Mouse (Mus musculus): ENCODE results near the gene Rdh19. TPM values are rescaled to one million over a fixed set of nuclear protein-coding genes. Genes with fewer than 3 reads are reported as not detected.

Rdh19 gene
- total and polyA plus RNA-seq, 3 experiments: not detected

GRCm38 (mm10) chr10:127901751-127902150, 52.0 kb downstream of the Rdh19 start:
- DNase-seq (ENCODE audit: low read depth, low spot score): no peak
- H3K4me1 ChIP-seq (ENCODE audit: control insufficient read depth in 1 of 2, insufficient read depth in 2 of 2, low read length in 2 of 2): no peaks in the 10 kb centered on the region
- no peaks in the 10 kb centered on the region for H3K9me3 ChIP-seq (replicated peaks; ENCODE audit: insufficient read depth, low read length)
- H3K36me3 ChIP-seq (ENCODE audit: control insufficient read depth in 1 of 2, insufficient read depth in 2 of 2, low read length in 2 of 2): no peaks in the 10 kb centered on the region
- no peak overlapping the region for H3K27ac ChIP-seq (ENCODE audit: control insufficient read depth, low read depth, low read length)
- no peak for TF ChIP-seq POLR2A (IDR thresholded peaks at IDR 0.05; ENCODE audit: control insufficient read depth in 1 of 2, insufficient read depth in 1 of 2, low read depth in 1 of 2, low read length in 2 of 2, poor library complexity in 1 of 2)
- TF ChIP-seq MAFK (IDR thresholded peaks at IDR 0.05; ENCODE audit: borderline replicate concordance, low read depth, low read length): no peak
- TF ChIP-seq HCFC1 (IDR thresholded peaks at IDR 0.05; ENCODE audit: low read depth, low read length): no peak
- TF ChIP-seq UBTF (IDR thresholded peaks at IDR 0.05; ENCODE audit: borderline replicate concordance, insufficient read depth, low read depth, low read length): no peak
- TF ChIP-seq MAZ (IDR thresholded peaks at IDR 0.05; ENCODE audit: low read depth, low read length): no peak
- TF ChIP-seq ELF1 (IDR thresholded peaks at IDR 0.05; ENCODE audit: low read depth, low read length): no peak
- TF ChIP-seq MYC (IDR thresholded peaks at IDR 0.05; ENCODE audit: low read depth, low read length): no peak
- no peak for TF ChIP-seq ETS1 (IDR thresholded peaks at IDR 0.05; ENCODE audit: low read depth, low read length)
- TF ChIP-seq TAL1 (IDR thresholded peaks at IDR 0.05; ENCODE audit: low read length): no peak
- no peak for TF ChIP-seq MAX (IDR thresholded peaks at IDR 0.05; ENCODE audit: low read length)
- no peak for TF ChIP-seq ZKSCAN1 (IDR thresholded peaks at IDR 0.05; ENCODE audit: low read depth, low read length)
- no peak for TF ChIP-seq USF1 (IDR thresholded peaks at IDR 0.05; ENCODE audit: low read depth, low read length)
- no peak for TF ChIP-seq SIN3A (IDR thresholded peaks at IDR 0.05; ENCODE audit: low read length)
- TF ChIP-seq TBP (IDR thresholded peaks at IDR 0.05; ENCODE audit: low read depth, low read length): no peak
- no peak for TF ChIP-seq TCF12 (IDR thresholded peaks at IDR 0.05; ENCODE audit: low read depth, low read length)
- no peak for TF ChIP-seq KAT2A (conservative IDR thresholded peaks at IDR 0.05; ENCODE audit: low read depth, low read length)
- no peak for TF ChIP-seq CHD1 (IDR thresholded peaks at IDR 0.05; ENCODE audit: low read depth, low read length)
- TF ChIP-seq USF2 (IDR thresholded peaks at IDR 0.05; ENCODE audit: borderline replicate concordance in 1 of 2, insufficient read depth in 1 of 2, low read depth in 1 of 2, low read length in 2 of 2): no peak
- TF ChIP-seq NELFE (IDR thresholded peaks at IDR 0.05; ENCODE audit: low read depth, low read length): no peak
- TF ChIP-seq RAD21 (IDR thresholded peaks at IDR 0.05; ENCODE audit: low read depth, low read length): no peak
- H3K79me2 ChIP-seq (ENCODE audit: control insufficient read depth, insufficient read depth, low read length, poor library complexity): no peaks in the 10 kb centered on the region
- H3K9ac ChIP-seq (ENCODE audit: control insufficient read depth, low read depth, low read length, poor library complexity, severe bottlenecking): no peak overlapping the region
- H3K4me3 ChIP-seq (ENCODE audit: control insufficient read depth in 1 of 2, insufficient read depth in 1 of 2, low read depth in 2 of 2, low read length in 2 of 2): no peak overlapping the region
- H3K27me3 ChIP-seq (ENCODE audit: control insufficient read depth in 1 of 2, insufficient read depth in 2 of 2, low read length in 2 of 2): peaks cover 14 to 17% of the 10 kb centered on the region in 2 experiments

- DNase-seq (ENCODE audit: low read depth, low spot score): no peak
- Histone ChIP-seq H3K4me3 (ENCODE audit: control insufficient read depth in 1 of 2, insufficient read depth in 1 of 2, low read depth in 2 of 2, low read length in 2 of 2) (no peak overlapping the region), H3K27me3 (ENCODE audit: control insufficient read depth in 1 of 2, insufficient read depth in 2 of 2, low read length in 2 of 2) (peaks cover 9 to 10% of the 10 kb centered on the region in 2 experiments), H3K79me2 (ENCODE audit: control insufficient read depth, insufficient read depth, low read length, poor library complexity) (no peaks in the 10 kb centered on the region), H3K9me3 (replicated peaks; ENCODE audit: insufficient read depth, low read length) (no peaks in the 10 kb centered on the region), H3K27ac (ENCODE audit: control insufficient read depth, low read depth, low read length) (no peak overlapping the region), H3K36me3 (ENCODE audit: control insufficient read depth in 1 of 2, insufficient read depth in 2 of 2, low read length in 2 of 2) (no peaks in the 10 kb centered on the region), H3K4me1 (ENCODE audit: control insufficient read depth in 1 of 2, insufficient read depth in 2 of 2, low read length in 2 of 2) (no peaks in the 10 kb centered on the region), H3K9ac (ENCODE audit: control insufficient read depth, low read depth, low read length, poor library complexity, severe bottlenecking) (no peak overlapping the region)
- TF ChIP-seq JUND (IDR thresholded peaks at IDR 0.05; ENCODE audit: low read depth, low read length) (no peak), HCFC1 (IDR thresholded peaks at IDR 0.05; ENCODE audit: low read depth, low read length) (no peak), POLR2AphosphoS2 (IDR thresholded peaks at IDR 0.05; ENCODE audit: low read length) (no peak), MYB (IDR thresholded peaks at IDR 0.05; ENCODE audit: low read depth, low read length) (no peak), UBTF (IDR thresholded peaks at IDR 0.05; ENCODE audit: borderline replicate concordance, insufficient read depth, low read depth, low read length) (no peak), BHLHE40 (IDR thresholded peaks at IDR 0.05; ENCODE audit: borderline replicate concordance, low read depth, low read length) (no peak), TBP (IDR thresholded peaks at IDR 0.05; ENCODE audit: low read depth, low read length) (no peak), NRF1 (IDR thresholded peaks at IDR 0.05; ENCODE audit: insufficient read depth, low read depth, low read length, poor library complexity, severe bottlenecking) (no peak), MAX (IDR thresholded peaks at IDR 0.05; ENCODE audit: low read length) (no peak), RCOR1 (IDR thresholded peaks at IDR 0.05; ENCODE audit: low read depth, low read length) (no peak), MAZ (IDR thresholded peaks at IDR 0.05; ENCODE audit: low read depth, low read length) (no peak), SMC3 (IDR thresholded peaks at IDR 0.05; ENCODE audit: low read depth, low read length) (no peak), ZKSCAN1 (IDR thresholded peaks at IDR 0.05; ENCODE audit: low read depth, low read length) (no peak), TAL1 (IDR thresholded peaks at IDR 0.05; ENCODE audit: low read length) (no peak), E2F4 (IDR thresholded peaks at IDR 0.05; ENCODE audit: borderline replicate concordance, low read depth, low read length) (no peak), CHD1 (IDR thresholded peaks at IDR 0.05; ENCODE audit: low read depth, low read length) (no peak), USF1 (IDR thresholded peaks at IDR 0.05; ENCODE audit: low read depth, low read length) (no peak), EP300 (IDR thresholded peaks at IDR 0.05; ENCODE audit: low read depth in 1 of 2, low read length in 2 of 2) (no peak)
These were observed 53.4 kb downstream of the Rdh19 start for GRCm38 (mm10) chr10:127903116-127903515.

All from MEL (cell line).